Mouse (Mus musculus): ENCODE results near the gene Fgg.

GRCm38 (mm10) chr3:82980818-82981217 is 26.7 kb upstream of the Fgg start:
- no peak for TF ChIP-seq CTCF (IDR thresholded peaks at IDR 0.05; ENCODE audit: extremely low read depth, insufficient read depth, low read length)
- TF ChIP-seq POLR2A (IDR thresholded peaks at IDR 0.05; ENCODE audit: extremely low read depth, insufficient read depth, low read length): no peak

Data from cortical plate, adult 2 months (tissue).